Mouse (Mus musculus) kidney, postnatal 10 days (tissue): ENCODE measurements at regions not wholly inside any gene's neighbourhood (a gene's known extent, or its start where the extent isn't known, plus 50 kb on each side); places are given as distances from the start of the nearest gene placed in this dataset.

Source experiments
- DNase-seq: peaks from one replicate; pipeline ENCODE4 v3.0.0; 2021; ENCODE audit warnings: mixed read lengths

- no peak for DNase-seq
These were observed 197.2 kb upstream of the Cep162 start for GRCm38 (mm10) chr9:87452571-87452970.

- no peak for DNase-seq
These were observed 188.3 kb upstream of the Cep162 start for GRCm38 (mm10) chr9:87443467-87444235.

- DNase-seq: no peak
These were observed 176.7 kb upstream of the Cep162 start for GRCm38 (mm10) chr9:87432072-87432471.

DNA sequence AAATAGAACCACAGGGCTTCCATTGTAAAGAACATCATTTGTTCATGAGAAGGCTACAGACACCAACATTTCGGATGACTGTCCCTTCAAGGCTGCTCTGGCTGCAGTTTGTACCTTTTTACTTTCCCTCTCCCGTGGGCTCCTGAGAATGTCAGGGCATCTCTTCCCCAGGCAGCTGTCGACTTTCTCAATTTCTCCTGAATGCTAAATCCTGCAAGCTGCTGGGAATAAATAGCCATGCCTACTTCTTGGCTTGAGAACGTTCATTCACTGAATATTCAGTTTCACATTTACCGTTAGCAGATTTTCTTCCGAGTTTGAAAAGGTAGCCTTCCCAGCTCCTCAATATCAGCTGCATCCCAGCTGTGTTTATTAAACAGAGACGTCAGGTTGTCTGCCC lies 176.2 kb upstream of the Cep162 start:
- DNase-seq: no peak

GRCm38 (mm10) chr9:87425201-87425600 lies 169.9 kb upstream of the Cep162 start:
- DNase-seq: peak; percentile 65

DNA sequence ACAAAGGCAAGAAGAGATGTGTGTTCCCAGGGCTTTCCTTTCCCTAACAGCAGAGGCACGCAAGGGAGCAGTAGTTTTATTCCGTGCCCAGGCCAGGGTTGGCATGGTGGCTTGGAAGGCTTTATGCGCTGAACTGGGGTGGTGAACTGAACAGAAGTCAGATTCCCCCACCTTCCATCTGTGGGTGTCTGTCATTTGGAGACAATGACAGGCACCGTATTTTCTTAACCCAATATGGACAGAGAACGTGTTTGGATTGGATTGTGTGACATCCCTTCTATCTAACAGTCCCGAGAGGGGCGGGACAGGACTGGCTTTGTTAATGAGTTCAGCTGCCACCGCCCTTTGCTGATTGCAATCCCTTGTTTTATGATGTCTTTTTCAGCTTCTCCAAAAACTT lies 165.8 kb upstream of the Cep162 start:
- DNase-seq: no peak

- DNase-seq: peak; percentile 70
These were observed 164.0 kb upstream of the Cep162 start for GRCm38 (mm10) chr9:87419376-87419775.

DNA sequence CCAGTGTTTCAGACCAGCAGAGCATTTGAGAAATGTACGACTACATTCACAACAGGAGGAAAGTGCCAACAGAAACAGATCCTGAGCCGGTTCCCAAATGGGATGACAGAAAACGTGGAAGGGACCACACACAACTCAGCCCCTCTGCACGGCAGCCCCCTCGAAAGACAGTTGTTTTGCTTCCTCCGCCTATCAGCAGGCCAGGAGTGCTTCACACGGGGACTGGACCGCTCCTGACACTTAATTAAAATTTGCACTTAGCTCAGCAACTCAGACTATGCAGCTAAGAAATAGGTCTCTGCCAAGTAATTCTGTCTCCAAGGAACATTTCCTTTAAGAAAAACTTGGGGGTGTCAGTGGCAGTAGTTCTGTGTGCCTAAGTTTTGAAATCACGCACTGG lies 157.6 kb upstream of the Cep162 start:
- no peak for DNase-seq

- no peak for DNase-seq
These were observed 155.7 kb upstream of the Cep162 start for GRCm38 (mm10) chr9:87411044-87411443.

- DNase-seq: no peak
These were observed 154.4 kb upstream of the Cep162 start for GRCm38 (mm10) chr9:87409736-87410135.

- no peak for DNase-seq
These were observed 153.5 kb upstream of the Cep162 start for GRCm38 (mm10) chr9:87408805-87409204.

- no peak for DNase-seq
These were observed 151.1 kb upstream of the Cep162 start for GRCm38 (mm10) chr9:87406476-87406875.

DNA sequence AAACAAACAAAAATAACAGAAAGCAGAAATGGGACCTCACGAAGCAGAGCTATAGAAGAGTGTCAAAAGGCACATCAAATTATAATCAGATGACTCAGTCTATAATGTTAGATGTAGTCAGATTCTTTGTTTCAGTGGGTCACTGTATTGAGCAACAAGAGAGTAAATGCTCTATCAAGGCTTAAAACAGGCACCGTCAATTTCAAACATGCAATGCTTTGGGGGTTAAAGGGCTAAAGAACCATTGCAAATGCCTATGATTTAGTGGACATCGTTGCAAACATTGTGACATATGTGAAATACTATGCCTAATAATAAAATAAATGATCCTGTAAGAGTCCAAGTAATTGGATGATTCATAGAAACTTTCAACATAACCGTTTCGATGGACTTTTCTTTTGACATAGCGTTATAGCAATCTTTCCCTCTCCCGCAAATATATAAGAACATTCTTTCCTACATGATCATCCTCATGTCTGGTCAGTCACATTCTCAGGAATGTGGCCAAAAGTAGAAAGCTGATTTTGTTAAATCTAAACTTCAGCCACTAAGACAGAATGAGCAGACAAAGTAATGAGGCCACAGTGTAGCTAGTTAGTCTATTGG lies 149.9 kb upstream of the Cep162 start:
- DNase-seq: no peak

DNA sequence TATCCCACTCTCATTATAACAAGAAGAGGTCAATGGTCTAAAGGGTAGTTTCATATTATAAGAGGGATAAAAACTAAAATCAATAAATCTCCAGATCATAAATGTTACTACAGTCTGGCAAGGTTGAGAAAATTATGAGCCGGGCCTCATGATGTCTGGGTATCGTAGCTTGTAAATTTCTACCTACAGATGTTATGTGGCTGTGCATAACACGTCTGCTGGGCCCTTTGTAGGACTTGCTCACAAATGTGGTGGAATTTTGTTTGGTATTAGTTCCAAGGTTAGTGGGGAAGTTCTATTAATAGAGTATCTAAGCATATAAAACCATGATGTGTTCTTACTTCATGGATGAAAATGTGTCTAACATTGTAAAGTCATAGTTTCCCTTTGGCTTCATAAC lies 146.7 kb upstream of the Cep162 start:
- DNase-seq: no peak

DNA sequence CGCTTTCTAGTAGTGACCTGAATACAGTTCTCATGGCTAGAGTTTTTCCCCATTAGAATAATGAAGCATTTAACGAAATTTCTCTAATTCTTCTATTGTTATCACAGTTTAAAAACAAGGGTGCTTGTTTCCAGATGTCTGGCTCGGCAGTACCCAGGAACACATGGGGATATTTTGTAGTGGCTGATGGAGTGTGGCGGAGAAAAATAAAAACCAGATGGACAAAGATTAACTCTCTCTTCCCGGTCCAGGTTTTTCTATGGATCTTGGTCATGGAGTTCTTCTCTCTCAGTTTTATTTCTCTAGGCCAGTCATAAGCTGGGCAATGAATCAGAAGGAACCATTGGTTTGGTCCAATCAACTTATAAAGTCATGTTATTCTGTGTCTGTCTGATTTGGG lies 132.2 kb upstream of the Cep162 start:
- no peak for DNase-seq

DNA sequence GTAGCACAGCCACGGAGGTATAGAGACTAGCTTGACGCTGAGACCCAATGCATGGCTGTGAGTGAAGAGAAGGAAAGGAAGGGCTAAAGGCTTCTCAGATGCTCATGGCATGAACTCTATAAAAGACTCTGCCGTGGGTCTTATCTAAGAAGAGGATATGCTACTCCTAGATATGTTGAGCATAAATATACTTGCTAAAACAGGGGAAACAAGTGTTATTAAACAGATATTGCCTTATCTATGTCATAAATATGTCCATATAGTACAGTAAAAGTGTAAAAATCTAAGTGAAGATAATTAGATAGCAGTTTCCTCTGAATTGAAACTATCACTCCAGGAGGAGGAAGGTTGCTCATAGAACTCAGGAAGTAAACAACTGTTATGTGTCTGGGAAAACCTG lies 128.2 kb upstream of the Cep162 start:
- no peak for DNase-seq

DNA sequence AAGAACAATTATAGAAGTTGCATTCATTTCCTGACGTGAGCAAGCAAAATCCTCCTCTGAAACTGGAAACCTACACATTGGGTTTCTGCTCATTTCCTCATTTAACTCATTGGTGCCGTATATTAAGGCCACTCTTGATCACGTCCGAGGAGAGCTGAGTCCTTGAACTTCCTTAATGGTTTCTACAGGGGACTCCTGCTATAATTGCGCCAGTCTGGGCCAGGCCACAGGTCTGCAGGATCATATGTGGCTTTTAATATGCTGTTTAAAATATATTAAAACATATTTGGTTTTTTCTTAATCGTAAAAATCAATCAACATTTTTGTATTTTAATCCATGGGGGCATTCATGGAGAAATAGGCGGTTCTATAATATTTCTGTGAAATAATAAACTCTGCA lies 122.6 kb upstream of the Cep162 start:
- DNase-seq: no peak

GRCm38 (mm10) chr9:87376731-87377310 lies 121.5 kb upstream of the Cep162 start:
- no peak for DNase-seq

DNA sequence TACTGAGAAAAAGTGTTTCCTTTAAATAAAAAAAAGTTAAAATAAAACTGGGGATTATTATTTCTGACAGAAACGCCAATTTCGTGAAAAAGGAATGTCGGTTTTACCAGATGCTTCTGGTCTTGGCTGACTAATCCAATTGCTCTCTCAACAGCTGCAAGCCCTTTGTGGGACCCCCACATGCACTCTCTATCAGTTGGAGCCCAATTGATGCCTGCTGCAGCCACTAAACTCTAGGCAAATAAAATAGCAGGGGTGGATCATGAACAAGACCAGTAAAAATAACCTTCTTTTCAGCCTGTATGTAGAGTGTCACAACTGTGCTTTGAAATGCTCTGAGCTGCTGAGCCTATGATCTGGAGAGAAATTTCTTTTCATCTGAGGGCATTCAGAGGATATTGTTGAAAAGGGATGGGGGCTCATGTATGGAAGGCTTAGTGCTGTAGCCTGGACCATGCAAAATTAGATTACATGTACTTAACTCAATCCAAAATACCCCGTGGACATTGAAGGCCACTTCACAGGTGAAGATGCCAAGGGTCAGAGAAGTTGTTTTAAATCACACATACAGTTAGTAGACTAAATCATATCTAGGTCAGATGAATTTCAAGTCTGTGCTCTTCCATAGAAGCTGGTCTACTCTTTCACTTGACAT lies 117.0 kb upstream of the Cep162 start:
- no peak for DNase-seq

- DNase-seq: no peak
These were observed 113.7 kb upstream of the Cep162 start for GRCm38 (mm10) chr9:87369059-87369458.

DNA sequence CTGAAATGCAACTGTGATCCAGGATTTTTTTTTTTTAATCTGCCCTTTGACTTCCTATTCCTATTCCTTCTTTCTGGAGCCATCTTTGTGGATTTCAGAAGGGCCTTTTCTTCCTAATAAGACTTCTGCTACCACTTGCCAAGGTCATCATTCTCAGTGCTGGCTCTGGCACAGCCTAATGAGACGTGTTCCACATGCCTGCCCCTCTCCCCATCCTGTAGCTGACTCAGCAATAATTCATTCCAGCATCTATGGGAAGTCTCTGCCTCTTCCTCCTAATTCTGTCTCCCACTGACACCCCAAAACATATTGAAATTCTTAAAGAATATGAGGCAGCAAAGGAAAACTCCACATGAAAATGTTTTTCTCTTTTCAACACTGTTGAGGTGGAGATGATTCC lies 91.7 kb upstream of the Cep162 start:
- no peak for DNase-seq

DNA sequence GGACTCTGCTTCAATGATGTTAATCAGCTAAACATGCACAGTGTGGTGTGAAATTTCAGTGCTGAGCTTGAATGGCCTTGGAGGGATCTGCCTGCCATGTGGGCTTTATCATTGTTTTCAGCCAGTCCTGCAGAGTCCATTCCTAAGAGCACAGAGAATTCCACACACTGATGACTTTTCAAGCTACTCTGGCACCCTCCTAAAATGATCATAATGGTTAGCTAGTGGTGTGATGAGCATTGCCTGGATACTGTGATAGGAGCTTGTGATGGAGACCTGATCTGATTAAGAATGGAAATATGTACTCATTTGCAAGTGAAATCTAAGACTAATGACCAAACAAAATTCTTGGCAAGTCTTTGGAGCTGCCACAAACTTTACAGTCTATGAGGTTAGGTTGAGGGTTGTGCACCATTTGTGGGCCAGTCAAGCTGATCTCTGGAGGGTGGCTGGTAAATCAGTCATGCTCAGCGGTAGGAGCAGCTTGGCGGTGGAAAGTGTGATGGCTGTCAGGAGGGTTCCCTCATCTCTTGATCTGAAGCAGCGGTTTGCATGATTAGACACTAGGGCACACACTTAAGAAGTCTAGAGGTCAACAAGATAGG lies 91.0 kb upstream of the Cep162 start:
- no peak for DNase-seq

DNA sequence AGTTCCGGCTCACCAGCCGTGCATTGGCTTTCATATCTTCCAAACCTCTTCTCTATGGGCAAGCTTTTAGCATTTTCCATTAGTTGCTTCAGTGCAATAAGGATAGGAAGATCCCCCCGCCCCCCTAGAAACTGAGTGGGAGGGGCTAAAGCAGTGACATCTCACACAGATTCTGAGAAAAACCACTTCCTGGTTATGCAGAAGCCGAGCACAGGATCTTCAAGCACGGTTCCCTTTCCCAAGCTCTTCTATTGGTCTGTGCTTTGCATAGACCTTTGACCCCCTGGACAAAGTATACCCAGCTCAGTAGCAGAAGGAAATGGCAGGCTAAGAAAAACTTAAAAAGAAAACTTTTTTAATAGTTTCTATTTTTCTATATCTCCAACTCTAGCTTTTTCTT lies 86.1 kb upstream of the Cep162 start:
- no peak for DNase-seq
